Mouse (Mus musculus) cerebellum, postnatal 10 days (tissue): Measurements from ENCODE around the gene Luzp2.
A peak's percentile ranks its signal among the peaks of the same experiment; 100 is the strongest.

Experiments
- DNase-seq, 2 experiments: peaks; one replicate each; pipeline ENCODE4 v3.0.0; 2021; ENCODE audit warnings: mixed read lengths in 2 of 2

Gene Luzp2

DNA sequence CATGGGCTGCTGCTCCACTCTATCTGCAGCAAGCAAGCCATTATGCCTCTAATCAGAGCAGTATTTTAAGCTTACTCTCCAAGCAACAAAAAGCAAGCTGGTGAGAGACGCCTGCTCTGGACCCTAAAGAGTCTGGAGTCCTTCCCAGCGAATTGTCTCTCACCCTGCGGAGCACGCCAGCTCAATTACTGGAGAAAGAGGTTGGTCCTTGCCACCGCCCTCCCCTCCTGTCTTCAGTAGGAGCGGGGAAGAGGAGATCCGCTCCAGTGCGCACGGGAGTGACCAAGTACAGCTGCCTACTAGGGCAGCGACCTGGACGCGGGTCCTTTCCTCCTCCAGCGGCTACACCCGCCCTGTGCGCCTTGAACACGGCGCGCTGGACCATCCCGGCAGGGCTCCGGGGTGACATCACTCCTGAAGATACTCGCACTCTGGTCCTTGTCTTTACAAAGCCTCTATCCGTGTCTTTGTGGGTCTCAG is at the start of gene Luzp2:
Gene Luzp2 (plus strand): TSS at position 127 of the 480 bp plus-strand sequence.
- peak; percentile 80 to 81 for DNase-seq

DNA sequence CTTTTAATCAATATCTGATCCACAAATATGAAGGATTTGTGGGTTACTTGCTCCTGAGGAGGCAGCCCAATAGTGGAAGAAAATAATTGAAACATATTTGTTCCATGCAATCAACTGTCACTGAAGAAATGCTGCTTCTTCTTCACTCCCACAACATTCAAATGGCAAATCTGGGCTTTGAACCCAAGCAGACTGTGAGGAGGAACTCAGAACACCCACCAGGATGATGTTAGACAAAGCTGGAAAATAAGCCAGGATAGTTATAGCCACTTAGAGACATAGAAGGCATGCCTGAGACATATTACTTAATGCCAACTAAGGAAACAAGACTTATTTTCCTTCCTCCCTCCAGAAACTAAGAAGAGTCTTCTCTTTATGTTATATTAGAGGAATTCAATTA is 47.8 kb upstream of the Luzp2 start:
- DNase-seq, result no peak

DNA sequence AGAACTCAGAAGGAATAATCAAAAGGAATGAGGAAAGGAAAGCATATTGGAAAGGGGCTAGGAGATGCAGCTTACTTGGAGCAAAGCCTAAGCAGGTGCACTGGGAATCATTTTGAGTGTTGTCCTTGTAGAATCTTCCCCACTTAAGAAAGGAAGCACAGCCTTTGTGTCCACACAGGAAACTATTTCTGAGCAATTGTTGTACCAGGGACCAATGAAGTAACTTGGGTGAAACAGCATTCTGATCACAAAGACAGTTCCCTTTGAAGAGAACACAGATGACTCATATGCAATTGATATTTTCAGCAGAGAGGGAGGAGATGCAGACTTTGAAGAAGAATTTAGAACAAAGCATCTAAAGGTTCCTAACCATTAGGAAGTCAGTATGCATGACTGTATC is 16.7 kb upstream of the Luzp2 start:
- no peak for DNase-seq

GRCm38 (mm10) chr7:54828751-54829150 is 6.5 kb upstream of the Luzp2 start:
- DNase-seq, result peak; percentile 51 to 68

DNA sequence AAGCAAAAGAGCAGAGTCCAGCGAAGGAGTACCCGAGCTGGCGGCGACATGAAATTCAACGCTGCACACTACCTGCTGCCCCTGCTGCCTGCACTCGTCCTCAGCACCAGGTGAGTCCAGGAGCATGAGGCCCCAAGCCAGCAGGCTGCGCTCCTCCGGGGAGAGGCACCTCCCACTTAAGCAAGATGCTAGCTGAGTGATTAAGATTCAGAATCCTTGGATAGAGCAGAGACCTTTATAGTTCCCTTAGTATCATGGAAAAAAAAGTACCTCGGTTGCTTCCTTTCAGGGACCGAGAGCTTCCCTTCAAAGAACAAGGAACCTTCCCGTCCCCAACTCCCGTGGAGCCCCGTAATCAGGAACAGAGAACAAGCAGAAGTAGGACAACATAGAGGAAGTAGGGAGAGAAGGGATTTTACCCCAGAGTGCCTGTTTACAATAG is 634 bp downstream of the Luzp2 start:
- peak; percentile 54 to 63 for DNase-seq

DNA sequence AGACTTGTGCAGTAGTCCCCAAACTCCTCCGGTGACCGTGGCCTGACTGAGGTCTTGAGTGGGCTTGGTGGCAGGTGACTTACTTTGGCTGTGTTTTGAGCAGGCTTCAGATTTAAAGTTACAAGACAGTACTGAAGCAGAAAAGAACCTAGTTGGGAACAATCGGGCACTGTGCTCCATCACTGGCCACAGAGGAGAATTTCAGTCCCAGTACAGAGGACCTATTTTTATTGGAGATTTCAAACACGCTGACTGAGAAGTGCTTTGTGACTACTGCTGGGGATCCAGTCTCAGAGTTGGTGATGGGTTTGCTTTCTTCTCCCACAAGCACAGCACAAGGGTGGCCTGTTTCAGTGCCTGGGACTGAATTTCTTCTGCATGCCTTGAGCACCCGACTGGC is 1.1 kb downstream of the Luzp2 start:
- DNase-seq, result peak in 1 of 2 experiments; percentile 30

DNA sequence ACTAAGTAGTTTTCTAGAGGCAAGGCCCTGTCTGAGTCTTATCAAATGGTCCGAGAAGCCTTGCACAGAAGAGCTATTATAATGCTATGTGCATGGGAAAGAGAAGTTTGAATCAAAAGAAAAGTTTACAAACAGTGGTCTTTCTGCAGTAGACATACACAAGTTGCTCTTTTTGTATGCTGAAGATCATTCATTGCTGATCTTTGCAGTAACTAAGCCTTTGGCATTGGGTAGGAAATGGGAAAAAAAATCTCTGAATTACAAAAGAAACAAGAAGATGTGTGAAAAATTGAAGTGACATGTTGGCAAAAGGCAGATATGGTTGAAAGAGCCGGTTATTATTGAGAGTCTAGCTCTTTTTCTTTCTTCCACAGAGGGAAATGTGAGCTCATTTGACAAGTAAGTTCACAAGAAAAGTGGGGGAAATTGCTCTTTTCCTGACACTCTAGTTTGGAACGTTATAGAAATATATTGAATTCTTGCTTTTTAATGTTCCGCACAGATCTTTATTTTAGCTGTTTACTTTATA is 7.6 kb downstream of the Luzp2 start:
- no peak for DNase-seq

GRCm38 (mm10) chr7:54845875-54846691 is 10.8 kb downstream of the Luzp2 start:
- DNase-seq, result peak; percentile 15 to 50

DNA sequence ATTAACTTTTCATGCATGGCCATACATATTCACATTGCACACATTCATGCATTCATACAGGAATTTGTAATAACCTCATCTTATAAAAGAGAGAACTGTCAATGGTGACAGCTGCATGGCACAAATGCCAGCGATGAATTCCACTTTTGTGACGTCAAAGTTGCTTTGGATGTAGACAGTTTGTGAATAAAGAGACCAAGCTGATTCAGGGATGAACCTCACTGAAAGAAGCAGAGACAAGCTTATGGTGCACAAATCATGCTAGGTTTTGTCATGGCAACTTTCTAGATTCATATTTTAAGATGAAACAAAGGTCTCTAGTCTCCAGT is 11.4 kb downstream of the Luzp2 start:
- DNase-seq, result no peak

DNA sequence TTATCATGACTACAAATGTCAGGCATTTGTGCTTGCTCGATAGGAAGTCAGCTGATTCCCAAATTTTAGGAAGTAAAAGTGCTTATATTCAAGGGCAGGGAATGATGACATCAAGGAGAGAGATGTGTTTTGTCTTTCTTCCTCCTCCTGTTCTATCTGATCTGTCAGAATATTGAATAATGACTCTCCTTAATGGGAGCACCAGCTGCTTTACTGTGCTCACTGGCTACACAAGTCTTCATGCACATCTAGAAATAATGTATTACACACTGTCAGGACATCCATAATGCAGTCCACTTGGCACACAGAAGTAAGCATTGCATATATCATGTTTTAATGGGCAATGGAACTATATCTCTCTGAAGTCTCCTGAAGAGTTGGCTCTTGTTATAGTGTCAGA is 17.6 kb downstream of the Luzp2 start:
- no peak for DNase-seq

DNA sequence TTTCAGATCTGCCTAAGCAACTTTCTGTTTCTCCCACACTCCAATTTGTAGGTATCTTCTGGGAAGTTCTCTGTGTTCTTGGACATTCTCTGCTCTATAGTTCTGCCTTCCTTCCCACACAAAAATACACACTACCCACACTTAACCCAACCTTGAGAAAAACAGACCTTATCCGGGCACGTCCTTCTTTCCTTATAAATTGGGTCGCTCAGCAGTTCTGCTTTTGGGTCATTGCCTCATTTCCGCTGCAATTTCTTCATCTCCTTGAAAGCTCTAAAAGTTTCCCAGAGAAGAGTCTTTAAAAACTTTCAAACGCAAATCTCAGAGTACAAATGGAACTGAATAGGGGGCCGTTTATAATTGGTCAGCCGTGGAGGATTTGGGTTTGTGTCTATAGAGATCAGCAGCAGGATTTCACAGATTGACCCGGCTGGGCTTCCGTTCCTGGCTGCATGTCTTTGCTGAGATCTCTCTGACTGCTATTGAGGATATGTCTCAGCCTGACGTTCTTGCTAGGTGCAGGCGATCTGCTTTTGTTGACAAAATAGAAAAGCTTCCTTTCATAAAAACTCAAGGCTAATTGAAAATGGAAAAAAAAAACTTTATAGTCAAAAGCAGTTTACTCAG is 26.0 kb downstream of the Luzp2 start:
- DNase-seq, result peak in 1 of 2 experiments; percentile 28

DNA sequence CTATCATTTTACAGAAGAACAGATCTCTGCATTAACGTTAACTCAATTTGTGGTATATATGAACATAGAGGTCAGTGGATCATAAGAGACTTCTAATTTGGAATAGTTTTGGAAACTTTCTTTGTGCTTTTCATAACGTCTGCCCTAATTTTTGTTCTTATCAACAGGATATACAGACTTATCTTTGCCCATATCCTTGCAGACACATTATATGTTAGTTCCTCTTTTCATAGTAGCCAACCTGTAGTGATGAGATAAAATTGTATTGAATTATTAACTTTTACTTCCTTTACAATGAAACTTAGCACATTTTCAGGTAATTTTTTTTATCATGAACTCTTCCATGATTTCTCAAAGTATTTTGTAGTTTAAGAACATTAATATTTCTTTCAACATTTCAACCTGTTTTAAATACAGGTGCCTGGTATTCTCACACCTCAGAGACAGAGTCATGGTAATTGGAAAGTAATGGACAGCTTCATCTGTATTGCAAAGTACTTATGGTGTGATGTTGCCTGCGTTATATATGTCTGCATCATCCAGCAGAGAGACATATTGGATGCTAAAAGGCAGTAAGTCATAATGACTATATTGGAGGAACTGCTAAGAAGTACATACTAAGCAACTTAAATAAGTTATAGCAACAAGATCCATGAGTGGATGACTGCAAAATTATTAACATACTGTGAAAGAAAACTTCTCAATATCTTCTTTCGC is 43.8 kb downstream of the Luzp2 start:
- no peak for DNase-seq

DNA sequence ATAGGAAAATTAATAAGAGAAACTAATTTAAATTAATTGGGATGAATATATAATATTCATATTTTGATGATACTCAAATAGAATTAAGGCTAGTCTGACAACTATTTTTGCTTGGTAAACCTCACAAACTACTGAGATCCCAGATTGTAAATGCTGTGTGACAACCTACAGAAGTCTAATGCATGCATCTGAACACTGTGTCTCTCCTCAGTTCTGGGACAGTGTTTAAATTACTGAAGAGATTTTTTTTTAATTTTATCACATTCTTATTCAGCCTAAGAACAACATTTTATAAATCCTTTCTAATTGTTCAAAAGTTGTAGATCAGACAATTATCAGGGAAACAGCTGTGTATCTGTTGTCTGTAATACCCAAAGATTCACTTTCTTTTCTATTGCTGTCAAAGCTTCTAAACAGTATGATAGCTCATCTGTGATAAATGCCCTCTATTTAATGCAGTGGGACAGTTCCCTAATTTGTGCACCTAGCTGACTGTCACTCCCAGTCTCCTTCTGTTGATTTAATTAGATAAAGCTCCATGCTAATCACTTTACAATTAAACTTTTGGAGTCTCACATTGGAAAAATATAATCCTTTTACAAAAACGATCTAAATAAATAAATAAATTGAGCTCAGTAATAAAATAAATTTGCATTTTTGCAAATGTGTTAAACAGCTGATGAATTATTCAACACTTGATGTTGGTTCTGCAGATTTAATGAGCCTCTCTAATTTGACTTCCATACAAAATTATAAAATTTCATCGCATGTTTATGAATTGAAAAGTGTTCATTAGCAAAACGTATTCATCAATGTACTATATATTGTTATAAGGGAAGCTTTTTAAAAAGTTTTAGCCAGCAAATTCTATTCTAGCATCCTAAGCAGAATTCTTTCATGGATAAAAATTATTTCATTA is 58.7 kb downstream of the Luzp2 start:
- DNase-seq, result no peak

DNA sequence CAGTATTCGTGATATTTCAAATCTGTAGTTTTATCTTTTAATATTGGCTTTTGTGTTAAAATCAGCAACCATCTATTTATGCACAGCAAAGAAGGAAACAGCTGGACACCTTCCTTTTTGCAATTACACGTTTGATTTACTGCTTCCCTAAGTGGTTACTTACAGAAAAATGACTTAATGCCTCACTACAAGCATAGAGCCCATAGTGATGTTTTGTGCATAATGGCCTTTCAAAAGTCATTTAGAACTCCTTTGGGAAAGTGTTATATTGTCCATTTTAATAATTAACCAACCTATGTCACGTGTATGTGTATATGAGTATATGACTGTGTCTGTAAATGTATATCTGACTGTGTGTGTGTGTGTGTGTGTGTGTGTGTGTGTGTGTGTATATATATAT is 63.3 kb downstream of the Luzp2 start:
- no peak for DNase-seq

DNA sequence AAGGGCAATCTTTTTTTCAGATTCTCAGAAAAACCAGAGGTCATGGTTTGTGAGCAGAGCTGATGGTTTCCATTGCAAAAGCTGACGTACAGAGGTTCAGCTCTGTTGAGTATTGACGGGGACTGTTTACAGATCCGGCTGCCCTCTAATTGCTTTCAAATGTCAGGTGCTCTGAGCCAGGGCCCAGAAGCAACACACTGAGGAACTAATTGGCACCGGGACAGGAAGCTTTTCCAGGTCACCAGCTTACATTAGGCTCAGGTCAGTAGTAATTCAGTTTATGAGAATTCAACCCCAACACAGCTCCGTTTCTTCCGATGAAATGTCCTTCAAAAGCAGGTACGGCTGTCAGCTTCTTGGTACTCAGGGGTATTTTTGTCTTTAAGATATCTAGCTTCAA is 74.7 kb downstream of the Luzp2 start:
- peak; percentile 58 to 63 for DNase-seq

DNA sequence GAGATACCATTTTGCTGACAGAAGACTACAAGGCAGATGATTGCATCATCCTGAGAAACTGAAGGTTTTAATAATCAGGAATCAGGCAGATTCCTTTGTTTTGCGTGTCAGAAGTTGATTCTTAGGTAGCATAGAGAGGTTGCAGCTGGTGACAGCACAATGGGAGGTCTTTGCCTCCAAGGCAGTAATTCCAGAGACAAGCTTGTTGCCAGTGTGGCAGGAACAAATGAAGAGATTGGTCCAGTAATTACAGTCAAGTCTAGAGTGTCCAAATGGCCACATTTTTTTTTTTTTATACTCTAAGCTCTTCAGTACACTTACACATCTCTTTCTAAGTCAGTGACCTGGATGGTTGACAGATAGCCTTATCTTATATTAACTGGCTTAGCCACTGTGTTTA is 78.7 kb downstream of the Luzp2 start:
- DNase-seq, result peak in 1 of 2 experiments; percentile 25

GRCm38 (mm10) chr7:54921991-54922390 is 86.7 kb downstream of the Luzp2 start:
- DNase-seq, result no peak

DNA sequence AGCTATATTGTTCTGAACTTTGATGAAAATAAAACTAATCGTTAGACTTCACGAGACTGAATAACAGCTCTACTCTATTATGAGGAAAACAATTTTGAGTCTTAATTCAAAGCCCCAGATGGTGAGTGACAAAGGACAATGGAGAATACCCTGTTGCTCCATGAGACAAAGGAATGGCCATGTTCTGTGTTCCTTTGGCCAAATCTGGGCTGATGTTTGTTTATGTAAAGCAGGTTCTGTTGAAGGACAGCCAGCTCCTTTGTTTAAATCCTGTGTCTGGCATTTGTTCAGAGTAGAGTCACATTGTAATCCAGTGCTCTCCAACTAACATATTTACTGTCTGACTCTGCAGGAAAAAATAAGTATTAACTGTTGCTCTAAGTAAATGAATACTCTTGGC is 121.5 kb downstream of the Luzp2 start:
- DNase-seq, result no peak

DNA sequence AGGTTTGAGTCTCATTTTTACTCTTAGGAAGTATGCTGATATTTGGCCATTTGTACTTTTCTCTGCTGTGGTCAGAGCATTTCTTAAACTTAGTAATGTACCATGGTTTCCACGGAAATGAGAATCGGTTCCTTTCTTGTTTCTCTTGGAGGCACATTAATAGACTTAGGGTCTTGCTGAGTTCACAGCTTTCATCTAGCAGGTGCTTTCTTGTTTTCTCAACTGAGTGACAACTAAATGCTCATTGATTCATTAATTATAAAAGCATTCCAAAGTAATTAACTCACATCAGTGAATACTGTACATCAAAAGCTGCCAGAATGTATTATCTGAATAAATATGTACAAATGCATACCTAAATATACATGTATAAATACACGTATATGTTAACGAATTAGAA is 127.4 kb downstream of the Luzp2 start:
- DNase-seq, result no peak

DNA sequence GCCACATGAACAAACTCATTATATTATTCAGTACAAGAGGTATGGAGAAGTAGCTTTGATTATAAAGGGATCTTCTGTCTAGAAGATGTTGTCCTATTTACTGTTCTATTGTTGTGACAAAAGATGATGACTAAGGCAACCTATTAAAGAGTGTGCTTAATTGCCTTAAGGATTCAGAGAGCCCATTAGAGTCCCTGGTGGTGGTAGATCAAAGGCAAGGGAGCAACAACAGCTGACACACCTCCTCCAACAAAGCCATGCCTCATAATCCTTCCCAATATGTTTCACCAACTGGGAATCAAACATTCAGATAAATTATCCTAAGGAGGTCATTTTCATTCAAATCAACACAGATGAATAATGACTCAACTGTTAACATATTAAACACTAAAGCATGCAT is 142.1 kb downstream of the Luzp2 start:
- no peak for DNase-seq

- DNase-seq, result no peak
These were observed 145.3 kb downstream of the Luzp2 start for GRCm38 (mm10) chr7:54980585-54980984.

DNA sequence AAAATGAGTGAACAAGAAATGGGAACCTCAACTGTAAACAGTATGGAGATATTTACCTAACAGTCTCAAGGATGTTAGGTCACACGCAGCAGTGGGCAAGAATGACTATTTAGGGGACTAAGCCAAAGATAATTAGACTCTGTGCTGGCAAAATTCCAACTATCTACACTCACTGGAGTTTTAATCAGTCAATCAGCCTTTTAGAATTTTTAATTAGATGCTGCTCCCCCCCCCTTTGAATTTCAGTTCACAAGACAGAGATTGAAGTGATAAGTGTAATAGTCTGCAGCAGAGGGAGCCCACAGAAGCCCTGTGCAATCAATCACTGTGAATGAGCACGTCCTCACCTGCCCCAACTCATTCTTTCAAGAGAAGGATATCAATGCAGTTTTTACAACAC is 165.1 kb downstream of the Luzp2 start:
- DNase-seq, result peak in 1 of 2 experiments; percentile 12
